Mouse (Mus musculus) retina, postnatal 1 day (tissue): ENCODE results near the gene Aldh16a1.
"Not testable (repeated sequence)": the region's sequence is repeated elsewhere in the genome, so short reads cannot be mapped to it uniquely, and the experiment has no call there.

Experiments used
- DNase-seq: peaks from one replicate; pipeline ENCODE4 v3.0.0-alpha.2; 2012

The Aldh16a1 gene

GRCm38 (mm10) chr7:45155590-45155989 lies 1.2 kb upstream of the Aldh16a1 start:
- peak; percentile 12 for DNase-seq

DNA sequence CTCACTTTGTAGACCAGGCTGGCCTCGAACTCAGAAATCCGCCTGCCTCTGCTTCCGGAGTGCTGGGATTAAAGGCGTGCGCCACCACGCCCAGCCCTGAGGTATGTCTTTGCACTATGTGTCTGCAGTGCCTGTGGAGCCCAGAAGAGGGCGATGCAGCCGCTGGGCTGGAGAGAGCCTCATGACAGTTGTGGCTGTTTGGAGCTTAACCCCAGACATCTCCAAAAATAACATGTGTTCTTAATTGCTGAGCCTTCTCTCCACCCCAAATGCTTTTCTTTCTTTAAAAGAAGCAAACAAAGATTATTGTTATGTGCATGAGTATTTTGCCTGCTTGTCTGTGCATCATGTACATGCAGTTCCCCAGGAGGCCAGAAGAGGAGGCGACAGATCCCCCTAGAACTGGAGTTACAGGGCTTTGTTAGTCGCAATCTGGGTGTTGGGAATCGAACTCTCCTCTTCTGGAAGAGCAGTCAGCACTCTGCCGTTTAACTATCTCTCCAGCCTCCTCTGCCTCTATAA lies 670 bp upstream of the Aldh16a1 start:
- DNase-seq, result peak; percentile 51

- DNase-seq, result no peak
These were observed 798 bp downstream of the Aldh16a1 start for GRCm38 (mm10) chr7:45153586-45153985.

DNA sequence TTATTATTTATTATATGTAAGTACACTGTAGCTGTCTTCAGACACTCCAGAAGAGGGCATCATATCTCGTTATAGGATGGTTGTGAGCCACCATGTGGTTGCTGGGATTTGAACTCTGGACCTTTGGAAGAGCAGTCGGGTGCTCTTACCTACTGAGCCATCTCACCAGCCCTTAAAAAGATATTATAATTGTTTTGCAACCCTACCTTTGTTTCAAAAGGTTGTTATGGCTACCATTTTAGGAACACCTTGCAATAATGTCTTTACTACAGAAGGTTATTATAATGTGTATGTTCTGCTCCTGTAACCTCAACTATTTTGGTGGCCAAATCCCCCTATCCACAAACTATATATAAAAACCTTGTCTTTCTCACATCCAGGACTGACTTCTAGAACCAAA lies 1.3 kb downstream of the Aldh16a1 start:
- not testable (repeated sequence) for DNase-seq

DNA sequence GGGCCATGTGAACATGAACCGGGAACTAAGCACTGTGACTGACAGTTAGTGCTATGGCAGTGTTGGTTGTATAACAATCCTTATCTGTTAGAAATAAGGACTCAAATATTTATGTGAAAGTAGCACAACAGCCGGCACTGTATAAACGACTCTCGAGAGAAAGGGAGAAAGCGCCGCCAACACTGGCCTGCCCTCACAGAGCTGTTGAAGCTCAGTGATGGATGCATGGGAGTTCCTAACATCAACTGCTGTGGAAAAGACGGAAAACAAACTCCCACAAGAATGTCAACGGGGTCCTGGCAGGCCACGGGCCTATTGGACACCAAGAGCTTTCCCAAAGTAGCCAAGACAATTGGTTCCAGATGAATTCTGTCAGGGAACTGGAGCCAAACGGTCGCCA lies 3.1 kb downstream of the Aldh16a1 start:
- no peak for DNase-seq

DNA sequence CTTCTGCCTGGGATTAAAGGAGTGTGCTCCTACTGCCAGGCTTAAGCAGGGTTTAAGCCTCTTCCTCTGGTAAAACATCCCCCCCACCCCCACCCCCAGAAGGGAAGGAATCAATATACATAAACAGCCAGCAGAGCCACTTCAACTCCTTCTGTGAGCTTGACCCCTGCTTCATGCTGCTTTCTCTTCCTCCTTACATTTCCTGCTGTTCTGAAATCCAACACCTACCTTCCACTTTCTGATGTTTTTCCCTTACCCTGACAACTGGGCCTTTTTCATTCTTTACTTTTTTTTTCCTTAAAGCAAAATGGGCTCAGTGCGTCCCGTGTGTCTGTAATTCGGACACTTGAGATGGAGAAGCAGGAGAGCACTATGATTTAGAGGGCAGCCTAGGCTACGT lies 4.1 kb downstream of the Aldh16a1 start:
- DNase-seq, result peak; percentile 23

DNA sequence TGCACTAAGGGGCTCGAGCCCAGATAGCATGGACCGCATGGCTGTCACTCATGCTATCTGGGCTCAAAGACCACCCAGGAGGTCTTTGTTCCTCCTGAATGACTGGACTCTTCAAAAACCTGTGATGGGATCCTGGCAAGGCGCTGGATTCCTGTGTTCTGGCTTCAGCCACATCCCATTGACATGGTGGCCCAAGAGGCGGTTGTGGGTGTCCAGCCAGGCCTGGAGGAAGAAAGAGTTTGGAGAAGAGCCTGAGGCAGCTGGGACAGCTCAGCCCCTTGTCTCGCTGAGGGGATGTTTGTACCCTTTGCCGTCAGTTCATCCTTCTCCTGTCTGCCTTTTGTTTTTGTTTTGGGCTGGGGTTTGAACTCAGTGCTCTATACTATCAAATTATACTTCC lies 4.8 kb downstream of the Aldh16a1 start:
- no peak for DNase-seq

- no peak for DNase-seq
These were observed 5.8 kb downstream of the Aldh16a1 start for GRCm38 (mm10) chr7:45148534-45149098.

- no peak for DNase-seq
These were observed 6.5 kb downstream of the Aldh16a1 start for GRCm38 (mm10) chr7:45147899-45148298.

GRCm38 (mm10) chr7:45147267-45147666 lies 7.1 kb downstream of the Aldh16a1 start:
- no peak for DNase-seq

GRCm38 (mm10) chr7:45145460-45145859 lies 8.9 kb downstream of the Aldh16a1 start:
- DNase-seq, result no peak

GRCm38 (mm10) chr7:45144368-45145174 lies 9.8 kb downstream of the Aldh16a1 start:
- no peak for DNase-seq

DNA sequence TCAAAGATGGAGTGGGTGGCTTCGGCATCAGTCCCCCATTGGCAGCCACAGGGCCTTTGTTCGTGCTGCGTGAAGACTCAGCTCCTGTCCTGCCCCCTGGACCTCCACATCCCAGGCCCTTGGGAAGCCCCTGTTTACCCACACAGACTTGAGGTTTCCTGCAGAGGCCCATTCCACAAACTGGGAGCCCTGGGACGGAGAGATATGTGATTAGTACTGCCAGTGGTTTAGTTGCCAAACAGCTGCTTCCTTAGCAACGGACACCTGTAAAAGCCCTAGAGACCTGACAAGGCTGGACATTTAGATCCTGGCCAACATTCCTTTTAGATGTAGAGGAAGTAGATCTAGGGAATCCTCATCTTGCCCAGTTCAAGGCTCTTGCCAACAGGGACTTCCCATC lies 12.5 kb downstream of the Aldh16a1 start:
- no peak for DNase-seq

- no peak for DNase-seq
These were observed 13.1 kb downstream of the Aldh16a1 start for GRCm38 (mm10) chr7:45141319-45141718.

GRCm38 (mm10) chr7:45139904-45140723 lies 14.3 kb downstream of the Aldh16a1 start:
- no peak for DNase-seq

DNA sequence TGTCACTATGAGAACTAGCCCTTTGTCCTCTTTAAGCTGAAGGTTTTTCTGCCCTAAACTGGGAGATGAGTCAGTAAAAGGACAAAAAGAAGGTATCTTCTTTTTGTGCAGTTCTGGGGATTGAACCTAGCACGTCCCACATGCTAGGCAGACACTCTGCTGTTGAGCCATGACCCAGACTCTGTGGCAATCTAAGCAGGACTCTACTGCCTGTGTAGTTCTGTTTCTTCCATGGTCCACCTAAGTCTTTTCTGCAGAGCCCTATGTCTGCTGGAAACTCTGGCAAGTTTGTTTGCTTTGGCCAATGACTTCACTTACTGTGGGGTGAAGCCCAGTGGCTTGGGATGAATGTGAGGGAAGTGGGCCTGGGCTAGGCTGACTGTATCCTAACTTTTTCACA lies 16.0 kb downstream of the Aldh16a1 start:
- no peak for DNase-seq

DNA sequence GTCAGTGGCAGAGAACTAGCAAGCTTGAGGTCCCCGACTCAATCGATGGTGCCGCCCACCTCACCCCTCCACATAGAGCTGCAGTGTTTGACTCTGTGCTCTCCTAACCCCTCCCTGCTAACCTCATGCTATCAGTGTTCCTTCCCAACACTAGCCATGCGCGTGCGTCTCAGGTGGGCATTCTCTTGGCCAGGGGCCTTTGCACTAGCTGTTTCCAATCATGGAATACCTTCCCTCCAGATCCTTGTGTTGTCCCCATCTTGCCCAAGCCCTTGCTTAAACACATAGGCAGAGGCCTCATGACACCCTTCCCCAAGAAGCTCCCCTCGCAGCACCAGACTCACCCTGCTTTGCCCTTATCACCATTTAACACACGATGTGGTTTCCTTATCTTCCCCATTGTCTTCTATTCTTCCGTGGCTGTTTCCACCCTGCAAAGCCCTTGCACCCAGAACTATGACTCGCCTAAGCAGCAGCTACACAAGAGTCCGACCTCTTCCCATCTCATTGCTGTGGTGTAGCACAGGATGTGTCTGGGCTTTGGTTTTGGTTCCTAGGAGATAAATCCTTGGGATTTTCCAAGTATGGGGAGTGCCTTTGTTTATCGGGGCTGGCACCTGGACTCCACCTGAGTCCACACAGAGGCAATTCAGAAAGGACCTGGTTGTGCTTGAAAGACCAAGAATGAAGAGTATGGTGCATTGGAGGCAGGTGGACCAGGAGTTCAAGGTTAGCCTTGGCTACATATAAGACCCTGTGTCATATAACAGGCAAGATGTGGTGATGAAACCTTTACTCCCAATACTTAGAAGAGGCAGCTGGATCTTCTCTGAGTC lies 17.0 kb downstream of the Aldh16a1 start:
- DNase-seq, result no peak

DNA sequence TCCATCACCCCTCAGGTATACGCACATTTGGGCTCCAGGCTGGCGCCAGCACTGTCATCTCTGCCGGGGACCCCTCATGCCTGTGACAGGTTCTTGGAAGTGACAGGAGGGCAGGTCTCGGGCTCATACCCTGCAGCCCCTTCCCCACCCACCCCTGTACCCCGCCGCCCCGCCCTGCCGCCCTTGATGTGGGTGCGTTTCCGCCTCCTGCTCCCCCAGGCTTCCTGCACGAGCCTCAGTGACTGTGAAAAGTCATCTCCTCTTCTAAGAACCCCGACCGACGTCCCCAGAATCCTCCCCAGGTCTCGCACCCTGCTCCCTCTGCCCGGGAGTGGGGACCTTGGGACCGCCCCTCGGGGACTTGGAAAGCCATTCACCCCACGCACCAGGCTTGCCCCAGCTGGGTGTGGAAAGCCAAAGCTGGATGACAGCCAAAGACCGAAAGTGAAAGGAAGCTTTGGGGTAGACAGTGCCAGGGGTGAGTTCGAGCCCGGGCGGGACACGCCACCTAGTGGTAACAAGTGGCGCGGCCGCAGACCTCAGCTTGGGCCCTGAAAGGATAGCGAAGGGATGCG lies 18.3 kb downstream of the Aldh16a1 start, which contains the start of the genes Gm45713 and Flt3l:
Gene Gm45713, minus strand, starts transcription at position 239 of the 575 bp plus-strand sequence.
Gene Flt3l, minus strand, starts transcription at position 440 of the 575 bp plus-strand sequence.
- DNase-seq, result peak; percentile 95

DNA sequence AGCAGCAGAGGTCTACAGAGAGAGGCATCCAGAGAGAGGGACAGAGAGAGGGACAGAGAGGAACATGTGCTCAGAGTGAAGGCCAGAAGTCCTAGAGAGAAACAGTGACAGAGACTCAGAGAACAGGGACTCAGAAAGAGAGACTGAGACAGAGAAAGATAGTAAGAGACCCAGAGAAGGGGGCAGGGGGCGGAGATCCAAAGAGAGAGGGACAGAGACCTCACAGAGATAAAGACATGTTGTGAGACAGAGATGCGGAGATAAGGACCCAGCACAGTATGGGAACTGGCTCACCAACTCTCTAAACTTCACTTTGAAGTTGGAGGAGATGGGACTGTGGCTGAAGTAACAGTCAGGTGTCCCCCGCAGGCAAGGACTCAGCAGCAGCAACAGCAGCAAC lies 19.0 kb downstream of the Aldh16a1 start:
- no peak for DNase-seq

GRCm38 (mm10) chr7:45134544-45135026 lies 19.8 kb downstream of the Aldh16a1 start:
- DNase-seq, result peak; percentile 77

DNA sequence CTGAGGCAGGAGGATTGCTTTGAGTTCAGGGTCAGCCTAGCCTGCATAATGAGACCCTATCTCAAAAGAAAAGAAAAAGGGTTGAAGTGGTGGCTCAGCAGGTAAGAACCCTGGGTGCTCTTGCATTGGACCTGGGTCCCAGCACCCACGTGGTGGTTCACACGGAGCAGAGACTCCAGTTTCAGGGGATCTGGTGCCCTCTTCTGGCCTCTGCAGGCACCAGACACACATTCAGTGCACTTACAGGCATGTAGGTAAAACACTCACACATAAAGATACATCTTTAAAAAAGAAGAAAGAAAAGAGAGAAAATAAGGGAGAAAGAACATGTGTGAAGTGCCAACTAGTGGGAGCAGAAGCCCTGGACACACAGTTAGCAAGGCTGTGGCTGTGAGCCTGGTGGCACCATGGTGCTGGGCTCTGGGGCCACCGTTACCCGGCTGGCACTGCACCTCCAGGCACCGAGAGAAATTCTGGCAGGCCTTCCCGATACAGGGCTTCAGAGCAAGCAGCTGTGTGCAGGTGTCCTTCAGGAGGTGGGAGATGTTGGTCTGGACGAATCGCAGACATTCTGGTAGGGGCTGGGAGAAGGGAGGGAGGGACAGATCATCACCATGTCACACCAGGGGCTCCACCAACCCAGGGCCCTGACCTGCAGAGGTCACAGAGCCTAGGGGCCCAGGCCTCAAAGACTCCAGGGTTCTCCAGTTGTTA lies 20.8 kb downstream of the Aldh16a1 start:
- DNase-seq, result no peak
